Mouse (Mus musculus): ENCODE measurements around the gene Ube2g1.

- TF ChIP-seq CTCF (IDR thresholded peaks at IDR 0.05; ENCODE audit: borderline replicate concordance, extremely low read depth, insufficient read depth, insufficient read length) (no peak), POLR2A (IDR thresholded peaks at IDR 0.05; ENCODE audit: borderline replicate concordance, extremely low read depth, insufficient read depth, insufficient read length, poor library complexity, severe bottlenecking) (no peak)
Observed at GRCm38 (mm10) chr11:72689115-72689514, 82.0 kb downstream of the Ube2g1 start.
